Mouse (Mus musculus): ENCODE measurements around the gene Pakap.

DNA sequence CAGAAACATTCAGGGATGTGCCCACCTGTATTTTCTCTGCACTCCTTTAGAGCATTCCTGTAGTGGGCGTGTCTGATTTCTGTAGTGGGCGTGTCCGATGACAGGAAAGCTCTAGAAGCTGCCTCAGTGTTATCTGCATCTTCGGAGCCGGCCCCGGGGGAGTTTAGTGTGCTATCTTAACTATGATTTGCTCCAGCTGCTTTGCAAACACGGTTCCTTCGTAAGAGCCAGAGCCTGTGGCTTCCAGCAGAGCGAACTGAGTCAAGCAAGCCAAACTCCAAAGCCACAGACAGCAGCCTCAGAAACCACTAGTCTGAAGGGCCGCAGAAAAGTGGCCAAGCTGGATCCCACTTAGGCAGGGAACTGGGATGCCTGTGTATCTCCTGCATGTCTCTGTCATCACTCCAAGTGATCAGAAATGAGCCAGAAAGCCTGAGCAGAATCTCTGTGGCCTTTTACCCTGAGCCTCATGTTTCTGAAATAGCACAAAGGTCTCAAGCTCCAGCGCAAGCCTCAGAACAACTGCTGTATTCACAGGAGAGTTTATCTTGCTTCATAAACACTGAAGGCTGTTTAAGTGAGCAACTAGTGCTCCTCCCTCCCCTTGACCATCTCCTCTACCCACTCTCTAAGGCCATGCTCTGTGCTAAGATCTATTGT, 205.0 kb downstream of the Pakap start:
- TF ChIP-seq POLR2A (IDR thresholded peaks at IDR 0.05; ENCODE audit: extremely low read depth, insufficient read depth, low read length) (no peak), CTCF (IDR thresholded peaks at IDR 0.05; ENCODE audit: low read depth, low read length) (no peak)

Measured in liver, adult 2 months (tissue).